Mouse (Mus musculus) testis, adult 2 months (tissue): Measurements from ENCODE around the gene Mybph.

Experiments
- CTCF ChIP-seq: fragments of 200-500 bp; IDR thresholded peaks from 2 replicates; pipeline ENCODE4 v1.5.1; 2012; ENCODE audit warnings: low read depth, mild to moderate bottlenecking, inconsistent platforms, low read length, moderate library complexity; ENCODE audit not compliant: control insufficient read depth, insufficient read depth, insufficient replicate concordance
- POLR2A ChIP-seq: fragments of 200-500 bp; IDR thresholded peaks from 2 replicates; pipeline ENCODE4 v1.6.1; 2012; ENCODE audit warnings: low read depth, mild to moderate bottlenecking, inconsistent platforms, low read length, moderate library complexity; ENCODE audit not compliant: control insufficient read depth

GRCm38 (mm10) chr1:134198197-134198995 is 5.1 kb downstream of the Mybph start:
- TF ChIP-seq CTCF (no peak), POLR2A (no peak)
